ENCODE assay signal across 8 mouse cellular contexts in genomic region chr16:50717306-50718017, GRCm38 (mm10).
DNase-seq lines count a peak whose midpoint lies in the region; ATAC-seq lines count a peak whose summit lies in the region.

No protein-coding gene starts in this region.

- H3K27me3 ChIP-seq in forebrain, embryonic 11.5 days (ENCODE audit: control insufficient read depth, insufficient read depth, low read length): no peaks in the 10 kb centered on the region
- H3K27me3 ChIP-seq in forebrain, embryonic 10.5 days (ENCODE audit: poor library complexity, severe bottlenecking): no peaks in the 10 kb centered on the region
- H3K27me3 ChIP-seq in hindbrain, embryonic 10.5 days (ENCODE audit: insufficient read depth, poor library complexity, severe bottlenecking): no peaks in the 10 kb centered on the region

- WGBS in forebrain, embryonic 11.5 days: 48% methylated on average over 10 of the region's 10 CpGs
- WGBS in forebrain, embryonic 10.5 days: 63% methylated on average over 10 of the region's 10 CpGs
- 67% methylated on average over 10 of the region's 10 CpGs for WGBS in hindbrain, embryonic 10.5 days

- no peaks in the 10 kb centered on the region for H3K36me3 ChIP-seq in forebrain, embryonic 11.5 days (ENCODE audit: control insufficient read depth, insufficient read depth, low read length)
- no peaks in the 10 kb centered on the region for H3K36me3 ChIP-seq in forebrain, embryonic 10.5 days (replicated peaks)
- H3K36me3 ChIP-seq in hindbrain, embryonic 10.5 days: no peaks in the 10 kb centered on the region

- DNase-seq in forebrain, embryonic 11.5 days (ENCODE audit: low spot score): peak; percentile 64
- DNase-seq in forebrain, embryonic 10.5 days (ENCODE audit: extremely low spot score, low spot score): no peak
- DNase-seq in 416B (ENCODE audit: low read depth): peak; percentile 80
- DNase-seq in cerebellum, adult 18-20 months: peak; percentile 42 to 54
- peak; percentile 13 for DNase-seq in hindbrain, embryonic 10.5 days (ENCODE audit: low spot score)
- peak; percentile 70 for DNase-seq in telencephalon, adult 2 months (ENCODE audit: low read depth, low spot score)
- no peak for DNase-seq in heart, postnatal 36 days

- ATAC-seq in forebrain, embryonic 11.5 days (replicated peaks; ENCODE audit: low FRiP score): peak; percentile 88
- 0 out of 2 replicates have a peak, but pooled peaks have one; percentile 50 for ATAC-seq in megakaryocyte-erythroid progenitor cell, adult 5-6 weeks (replicated peaks; ENCODE audit: low FRiP score, low TSS enrichment, poor library complexity, severe bottlenecking)

- no peak overlapping the region for H3K4me3 ChIP-seq in forebrain, embryonic 11.5 days (ENCODE audit: low read depth, low read length)
- no peak overlapping the region for H3K4me3 ChIP-seq in forebrain, embryonic 10.5 days
- no peak overlapping the region for H3K4me3 ChIP-seq in hindbrain, embryonic 10.5 days

- H3K9me3 ChIP-seq in forebrain, embryonic 11.5 days (ENCODE audit: control insufficient read depth, low read length): no peaks in the 10 kb centered on the region
- no peaks in the 10 kb centered on the region for H3K9me3 ChIP-seq in forebrain, embryonic 10.5 days
- H3K9me3 ChIP-seq in hindbrain, embryonic 10.5 days: no peaks in the 10 kb centered on the region

- H3K4me1 ChIP-seq in forebrain, embryonic 11.5 days (replicated peaks; ENCODE audit: control insufficient read depth, insufficient read depth, low read length): no peaks in the 10 kb centered on the region
- peaks cover 4% of the 10 kb centered on the region; the same call in 1 of the 2 replicates for H3K4me1 ChIP-seq in forebrain, embryonic 10.5 days
- H3K4me1 ChIP-seq in hindbrain, embryonic 10.5 days (replicated peaks): no peaks in the 10 kb centered on the region

- no peak overlapping the region for H3K4me2 ChIP-seq in forebrain, embryonic 11.5 days (ENCODE audit: low read depth, low read length, severe bottlenecking)

- intact Hi-C loops in heart, postnatal 36 days (cut with DNase I): no loop called here

- no peak overlapping the region for H3K27ac ChIP-seq in forebrain, embryonic 11.5 days (ENCODE audit: low read depth, low read length)
- H3K27ac ChIP-seq in forebrain, embryonic 10.5 days: no peak overlapping the region
- no peak overlapping the region for H3K27ac ChIP-seq in hindbrain, embryonic 10.5 days

- H3K9ac ChIP-seq in forebrain, embryonic 11.5 days (ENCODE audit: low read length): no peak overlapping the region

Comparison
In these comparisons a context has a peak if more than half of its experiments do, and no peak if none do; other contexts are left out.
1. DNase-seq: peak in forebrain, embryonic 11.5 days (single experiment), 416B (single experiment), cerebellum, adult 18-20 months (2 of 2), hindbrain, embryonic 10.5 days (single experiment) and telencephalon, adult 2 months (single experiment); none in forebrain, embryonic 10.5 days (single experiment) and heart, postnatal 36 days (0 of 2).